ENCODE assay signal across 8 mouse cellular contexts in genomic region chr16:11066833-11067191, GRCm38 (mm10). TPM values are rescaled to one million over a fixed set of nuclear protein-coding genes. Genes with fewer than 3 reads are reported as not detected.
DNase-seq lines count a peak whose midpoint lies in the region; ATAC-seq and TF ChIP-seq lines count a peak whose summit lies in the region.

No protein-coding gene starts in this region.

- peaks cover 33% of the 10 kb centered on the region for H3K4me1 ChIP-seq in cerebellum, adult 2 months (ENCODE audit: control insufficient read depth, insufficient read depth, low read length)
- H3K4me1 ChIP-seq in intestine, postnatal 0 days (replicated peaks; ENCODE audit: control insufficient read depth, insufficient read depth, low read length): peaks cover 12% of the 10 kb centered on the region
- peaks cover 19% of the 10 kb centered on the region; the same call in 1 of the 2 replicates for H3K4me1 ChIP-seq in liver, embryonic 11.5 days (replicated peaks; ENCODE audit: control insufficient read depth, insufficient read depth, low read length)
- peaks cover 82% of the 10 kb centered on the region for H3K4me1 ChIP-seq in neural tube, embryonic 13.5 days (replicated peaks)

- peak overlapping the region; percentile 84 for H3K27ac ChIP-seq in cerebellum, adult 2 months (ENCODE audit: insufficient read depth, low read length)
- H3K27ac ChIP-seq in intestine, postnatal 0 days (ENCODE audit: low read depth, low read length): peak overlapping the region; percentile 76
- peak overlapping the region; percentile 71; the same call in 1 of the 2 replicates for H3K27ac ChIP-seq in liver, embryonic 11.5 days (ENCODE audit: low read depth, low read length)
- H3K27ac ChIP-seq in neural tube, embryonic 13.5 days (replicated peaks): peak overlapping the region; percentile 98

- H3K9ac ChIP-seq in intestine, postnatal 0 days (ENCODE audit: low read depth, low read length): peak overlapping the region; percentile 70
- peak overlapping the region; percentile 73 for H3K9ac ChIP-seq in liver, embryonic 11.5 days (ENCODE audit: low read depth, low read length)
- peak overlapping the region; percentile 90 for H3K9ac ChIP-seq in neural tube, embryonic 13.5 days

- peak overlapping the region; percentile 93 for H3K4me2 ChIP-seq in intestine, postnatal 0 days (replicated peaks; ENCODE audit: low read depth)
- H3K4me2 ChIP-seq in liver, embryonic 11.5 days: peak overlapping the region; percentile 99
- H3K4me2 ChIP-seq in neural tube, embryonic 13.5 days: peak overlapping the region; percentile 77

- DNase-seq in heart, adult 11 months: peak; percentile 96
- no peak for DNase-seq in heart, adult 8-10 months (ENCODE audit: low spot score)
- peak; percentile 71 to 74 for DNase-seq in cerebellum, adult 2 months
- DNase-seq in gastrocnemius, postnatal 14 days: peak; percentile 53
- DNase-seq in liver, embryonic 11.5 days (ENCODE audit: low spot score): no peak
- DNase-seq in thymus, postnatal 36 days: peak; percentile 47 to 61

- no peaks in the 10 kb centered on the region for H3K9me3 ChIP-seq in intestine, postnatal 0 days (ENCODE audit: control insufficient read depth)
- H3K9me3 ChIP-seq in liver, embryonic 11.5 days (ENCODE audit: control insufficient read depth, low read length): no peaks in the 10 kb centered on the region
- H3K9me3 ChIP-seq in neural tube, embryonic 13.5 days: no peaks in the 10 kb centered on the region

- ATAC-seq in intestine, postnatal 0 days: no peak
- ATAC-seq in liver, embryonic 11.5 days (replicated peaks; ENCODE audit: low FRiP score): no peak
- peak; percentile 57 for ATAC-seq in neural tube, embryonic 13.5 days (ENCODE audit: low read depth)

- intact Hi-C loops in gastrocnemius, postnatal 14 days (cut with DNase I; ENCODE audit: low total_unique reads): no loop called here

- TF ChIP-seq POLR2A in cerebellum, adult 2 months (IDR thresholded peaks at IDR 0.05; ENCODE audit: borderline replicate concordance, insufficient read depth, low read length): no peak

- no peaks in the 10 kb centered on the region for H3K36me3 ChIP-seq in intestine, postnatal 0 days (ENCODE audit: control insufficient read depth, insufficient read depth)
- no peaks in the 10 kb centered on the region for H3K36me3 ChIP-seq in liver, embryonic 11.5 days (ENCODE audit: control insufficient read depth, insufficient read depth, low read length)
- H3K36me3 ChIP-seq in neural tube, embryonic 13.5 days: peaks cover 6% of the 10 kb centered on the region

- TF ChIP-seq CTCF in cerebellum, adult 2 months (IDR thresholded peaks at IDR 0.05; ENCODE audit: borderline replicate concordance, insufficient read depth, low read depth, low read length): no peak
- TF ChIP-seq CTCF in intestine, postnatal 0 days (IDR thresholded peaks at IDR 0.05; ENCODE audit: low read depth): no peak

- WGBS in cerebellum, adult 2 months: 2% methylated on average over 22 of the region's 22 CpGs
- under 1% methylated on average over 22 of the region's 22 CpGs for WGBS in intestine, postnatal 0 days
- 2% methylated on average over 22 of the region's 22 CpGs for WGBS in liver, embryonic 11.5 days
- WGBS in neural tube, embryonic 13.5 days: under 1% methylated on average over 22 of the region's 22 CpGs

- no peaks in the 10 kb centered on the region for H3K27me3 ChIP-seq in cerebellum, adult 2 months (ENCODE audit: control insufficient read depth, insufficient read depth, low read length)
- H3K27me3 ChIP-seq in intestine, postnatal 0 days (replicated peaks; ENCODE audit: control insufficient read depth, insufficient read depth, low read length): no peaks in the 10 kb centered on the region
- peaks cover 19% of the 10 kb centered on the region for H3K27me3 ChIP-seq in liver, embryonic 11.5 days (replicated peaks; ENCODE audit: control insufficient read depth, insufficient read depth, low read length)
- H3K27me3 ChIP-seq in neural tube, embryonic 13.5 days: no peaks in the 10 kb centered on the region

- peak overlapping the region; percentile 75 for H3K4me3 ChIP-seq in cerebellum, adult 2 months (replicated peaks; ENCODE audit: insufficient read depth, low read depth, low read length)
- H3K4me3 ChIP-seq in intestine, postnatal 0 days (ENCODE audit: low read depth, low read length): peak overlapping the region; percentile 80
- H3K4me3 ChIP-seq in liver, embryonic 11.5 days (ENCODE audit: low read depth, low read length): peak overlapping the region; percentile 70
- peak overlapping the region; percentile 81 for H3K4me3 ChIP-seq in neural tube, embryonic 13.5 days

RNA-seq across cellular contexts. Expression of gene Litaf, which starts 0.9 kb away (rescaled TPM):
- 10 to 100 TPM; 12.9 to 20.3 (median 14.4) TPM for total RNA-seq in heart, adult 8-10 months (2022)
- polyA plus RNA-seq in cerebellum, adult 2 months (2012; rRNA removed): 60.7 and 82.3 TPM in 2 replicates
- total RNA-seq in gastrocnemius, postnatal 14 days (2021): 10 to 100 TPM; 17.0 to 19.2 TPM
- 168 and 175 TPM in 2 replicates for polyA plus RNA-seq in intestine, postnatal 0 days (2015; fragmentation: Nextera tagmentation; extraction: Ambion mirVana)
- polyA plus RNA-seq in liver, embryonic 11.5 days (2014; fragmentation: Nextera tagmentation; extraction: Ambion mirVana): 53.6 and 56.0 TPM in 2 replicates
- 41.2 and 41.5 TPM in 2 replicates for polyA plus RNA-seq in neural tube, embryonic 13.5 days (2015; fragmentation: Nextera tagmentation; extraction: Ambion mirVana)

RNA-seq across cellular contexts. Expression of gene Snn, which starts 6.1 kb away (rescaled TPM):
- total RNA-seq in heart, adult 8-10 months (2022): 10 to 100 TPM; 24.1 to 31.1 (median 28.1) TPM
- polyA plus RNA-seq in cerebellum, adult 2 months (2012; rRNA removed): 124 and 138 TPM in 2 replicates
- total RNA-seq in gastrocnemius, postnatal 14 days (2021): 10 to 100 TPM in 1 of 2 experiments, 1 to 10 TPM in 1; 7.6 to 10.9 TPM
- 8.2 and 8.9 TPM in 2 replicates for polyA plus RNA-seq in intestine, postnatal 0 days (2015; fragmentation: Nextera tagmentation; extraction: Ambion mirVana)
- 17.0 and 18.0 TPM in 2 replicates for polyA plus RNA-seq in liver, embryonic 11.5 days (2014; fragmentation: Nextera tagmentation; extraction: Ambion mirVana)
- 123 and 124 TPM in 2 replicates for polyA plus RNA-seq in neural tube, embryonic 13.5 days (2015; fragmentation: Nextera tagmentation; extraction: Ambion mirVana)

Comparison
In these comparisons a context has a peak if more than half of its experiments do, and no peak if none do; other contexts are left out.
1. DNase-seq: peak in heart, adult 11 months (single experiment), cerebellum, adult 2 months (2 of 2), gastrocnemius, postnatal 14 days (single experiment) and thymus, postnatal 36 days (2 of 2); none in heart, adult 8-10 months (single experiment) and liver, embryonic 11.5 days (single experiment).
2. Peak in every context shown above with its lines, with median percentiles within 50 percentile points of each other: H3K27ac ChIP-seq, H3K4me3 ChIP-seq, H3K4me2 ChIP-seq and H3K9ac ChIP-seq.